Mouse (Mus musculus) heart, embryonic 11.5 days (tissue): Measurements from ENCODE around the gene Slc8a2. TPM values are rescaled to one million over a fixed set of nuclear protein-coding genes. Genes with fewer than 3 reads are reported as not detected.

Source experiments
- ATAC-seq: fragments of 200-750 bp; cut with Nextera tagmentation; replicated peaks from 2 replicates; pipeline ENCODE4 v1.8.0; 2017; ENCODE audit warnings: moderate library complexity; ENCODE audit not compliant: insufficient number of reproducible peaks, low FRiP score, low TSS enrichment
- H3K27ac ChIP-seq: fragments of 300-500 bp; sonication (generic); 2 replicates; pipeline ENCODE4 v1.5.1; 2014; ENCODE audit warnings: mild to moderate bottlenecking, low read depth, low read length
- H3K27me3 ChIP-seq: fragments of 300-500 bp; sonication (generic); 2 replicates; pipeline ENCODE4 v1.6.1; 2014; ENCODE audit warnings: mild to moderate bottlenecking, low read length, mixed read lengths; ENCODE audit not compliant: control insufficient read depth, insufficient read depth
- H3K36me3 ChIP-seq: fragments of 300-500 bp; sonication (generic); 2 replicates; pipeline ENCODE4 v1.6.1; 2014; ENCODE audit warnings: mild to moderate bottlenecking, low read length, moderate library complexity, mixed read lengths; ENCODE audit not compliant: control insufficient read depth, insufficient read depth
- H3K4me1 ChIP-seq: fragments of 300-500 bp; sonication (generic); 2 replicates; pipeline ENCODE4 v1.6.1; 2014; ENCODE audit warnings: low read length; ENCODE audit not compliant: control insufficient read depth, insufficient read depth
- H3K4me2 ChIP-seq: fragments of 300-500 bp; sonication (generic); 2 replicates; pipeline ENCODE4 v1.6.1; 2014; ENCODE audit warnings: mild to moderate bottlenecking, moderate library complexity
- H3K4me3 ChIP-seq: fragments of 300-500 bp; sonication (generic); 2 replicates; pipeline ENCODE4 v1.5.1; 2014; ENCODE audit warnings: low read depth, low read length
- H3K9ac ChIP-seq: fragments of 300-500 bp; sonication (generic); 2 replicates; pipeline ENCODE4 v1.6.1; 2014; ENCODE audit warnings: mild to moderate bottlenecking, low read depth, low read length, moderate library complexity
- H3K9me3 ChIP-seq: fragments of 300-500 bp; sonication (generic); replicated peaks from 2 replicates; pipeline ENCODE4 v1.6.1; 2016; ENCODE audit warnings: low read length; ENCODE audit not compliant: control insufficient read depth
- WGBS: fragments of 180-500 bp; shearing (Covaris S2); extraction: QIAGEN DNeasy Blood & Tissue Kit; methylation state at CpG from one replicate; pipeline ENCODE4 v1.1.7; 2014; ENCODE audit not compliant: insufficient replicate concordance; 5-methylcytosine and 5-hydroxymethylcytosine counted together
- polyA plus RNA-seq: library from polyadenylated mRNA; unstranded; fragments of >200 nt; fragmentation: Nextera tagmentation; extraction: Ambion mirVana; gene quantifications from 2 replicates; pipeline ENCODE4 v1.2.1, GENCODE M21; 2014

Gene Slc8a2
- polyA plus RNA-seq, 1 experiment from 2014 or later: 0.17 TPM

DNA sequence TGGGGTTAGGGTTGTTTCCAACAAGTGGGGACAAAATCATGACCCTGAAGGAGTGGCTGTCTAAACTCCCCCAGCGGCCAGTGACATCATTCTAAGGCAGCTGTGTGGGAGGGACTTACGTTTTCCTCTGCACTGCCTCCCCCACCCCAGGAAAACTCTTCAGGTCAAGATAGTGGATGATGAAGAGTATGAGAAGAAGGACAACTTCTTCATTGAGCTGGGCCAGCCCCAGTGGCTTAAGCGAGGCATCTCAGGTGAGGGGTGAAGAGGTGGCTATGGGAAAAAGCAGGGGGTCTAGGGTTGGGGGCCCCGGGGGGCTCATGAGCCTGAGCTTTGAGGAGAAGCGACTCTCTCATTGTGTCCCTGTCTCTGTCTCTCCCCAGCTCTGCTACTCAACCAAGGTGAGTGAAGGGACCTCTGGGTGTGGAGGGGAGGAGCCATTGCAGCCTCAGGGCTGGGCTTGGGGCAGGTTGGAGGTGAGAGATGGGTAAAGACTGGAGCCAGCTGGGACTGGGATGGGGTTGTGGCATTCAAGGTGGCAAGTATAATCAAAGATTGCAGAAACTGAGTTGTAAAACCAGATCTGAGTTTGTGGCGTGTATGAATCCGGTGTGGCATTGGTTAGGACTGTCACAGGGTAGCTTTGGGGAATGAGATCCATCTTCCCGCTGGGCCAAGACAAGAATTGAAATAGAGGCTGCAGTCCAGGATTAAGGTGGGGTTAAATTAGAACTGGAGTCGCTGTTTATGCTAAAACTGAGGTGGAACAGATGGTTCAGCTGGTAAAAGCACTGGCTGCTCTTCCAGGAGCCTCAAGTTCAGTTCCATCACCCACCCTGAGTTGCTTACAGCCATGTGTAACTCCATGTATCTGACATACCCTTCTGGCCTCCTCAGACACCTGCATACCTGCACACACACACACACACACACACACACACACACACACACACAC is 20.8 kb downstream of the Slc8a2 start:
- H3K4me1 ChIP-seq: 0 out of 2 replicates have a peak, but pooled peaks cover 3% of the 10 kb centered on the region
- no peaks in the 10 kb centered on the region for H3K9me3 ChIP-seq
- no peak overlapping the region for H3K9ac ChIP-seq
- H3K27me3 ChIP-seq: peaks cover 25% of the 10 kb centered on the region
- no peak for ATAC-seq
- H3K27ac ChIP-seq: no peak overlapping the region
- H3K36me3 ChIP-seq: no peaks in the 10 kb centered on the region
- WGBS: 67% methylated on average over 9 of the region's 9 CpGs
- no peak overlapping the region for H3K4me3 ChIP-seq
- no peak overlapping the region for H3K4me2 ChIP-seq

DNA sequence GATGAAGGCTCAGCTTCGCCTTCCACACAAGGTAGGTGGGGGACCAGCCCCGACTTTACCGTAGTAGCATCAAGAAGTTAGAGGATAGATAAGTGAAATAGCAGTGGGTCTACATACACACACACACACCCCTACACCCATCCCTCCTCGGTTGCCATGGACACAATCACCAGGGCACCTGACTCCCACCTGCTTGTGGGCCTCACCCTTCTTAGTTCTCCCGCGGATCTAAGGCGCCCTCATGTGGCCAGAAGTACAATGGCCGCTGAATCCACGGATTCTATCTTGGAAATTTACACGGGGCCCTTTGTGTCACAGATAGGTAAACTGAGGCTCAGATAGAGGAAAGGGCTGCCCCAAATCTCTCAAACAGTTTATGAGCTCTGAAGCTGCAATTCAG is 23.9 kb downstream of the Slc8a2 start:
- Histone ChIP-seq H3K4me2 (no peak overlapping the region), H3K9me3 (no peaks in the 10 kb centered on the region), H3K9ac (no peak overlapping the region), H3K36me3 (no peaks in the 10 kb centered on the region), H3K27me3 (peaks cover 7% of the 10 kb centered on the region; the same call in 1 of the 2 replicates), H3K4me1 (0 out of 2 replicates have a peak, but pooled peaks cover 3% of the 10 kb centered on the region), H3K4me3 (no peak overlapping the region), H3K27ac (no peak overlapping the region)
- no peak; the same call in 1 of the 2 replicates for ATAC-seq
- 22% methylated on average over 10 of the region's 10 CpGs for WGBS

DNA sequence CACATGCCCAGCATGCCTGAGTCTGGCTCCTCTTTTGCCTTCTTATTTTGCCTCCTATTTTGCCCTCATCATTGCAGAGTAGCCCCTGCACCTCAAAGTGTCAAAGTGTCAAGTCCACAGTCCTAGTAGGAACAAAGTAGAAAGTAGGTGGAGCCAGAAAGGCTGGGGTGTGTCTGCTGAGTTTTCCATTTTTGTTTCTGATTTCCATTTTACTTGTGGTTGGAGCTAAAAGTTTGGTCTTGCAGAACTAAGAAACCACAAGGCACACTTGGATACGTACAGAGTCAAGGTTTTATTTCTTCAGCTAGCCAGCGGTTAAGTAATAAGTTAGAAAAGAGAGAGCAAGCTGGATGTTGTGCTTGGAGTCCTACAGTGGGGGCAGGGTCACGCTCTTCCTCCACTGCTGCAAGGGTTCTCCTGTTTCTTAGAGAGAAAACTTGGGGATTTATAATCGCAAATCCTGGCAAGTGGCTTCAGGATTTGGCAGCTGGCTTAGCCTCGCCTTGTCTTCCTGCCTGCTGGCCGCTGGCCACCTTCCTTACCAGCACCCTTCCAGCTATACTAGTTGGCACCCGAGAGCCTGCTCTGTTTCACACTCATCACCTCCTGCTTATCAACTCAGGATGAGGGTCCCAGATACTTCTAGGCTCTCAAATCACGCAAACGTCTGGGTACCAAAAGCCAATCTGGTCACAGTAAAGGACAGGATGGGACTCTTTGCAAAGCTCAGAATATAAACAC is 25.7 kb downstream of the Slc8a2 start:
- no peaks in the 10 kb centered on the region for H3K9me3 ChIP-seq
- WGBS: 43% methylated on average over 9 of the region's 9 CpGs
- H3K4me2 ChIP-seq: 0 out of 2 replicates have a peak overlapping the region, but pooled peaks have one; percentile 10
- 0 out of 2 replicates have a peak, but pooled peaks cover 3% of the 10 kb centered on the region for H3K4me1 ChIP-seq
- H3K27ac ChIP-seq: no peak overlapping the region
- H3K9ac ChIP-seq: no peak overlapping the region
- no peak for ATAC-seq
- no peaks in the 10 kb centered on the region for H3K36me3 ChIP-seq
- peaks cover 22% of the 10 kb centered on the region for H3K27me3 ChIP-seq
- H3K4me3 ChIP-seq: no peak overlapping the region

DNA sequence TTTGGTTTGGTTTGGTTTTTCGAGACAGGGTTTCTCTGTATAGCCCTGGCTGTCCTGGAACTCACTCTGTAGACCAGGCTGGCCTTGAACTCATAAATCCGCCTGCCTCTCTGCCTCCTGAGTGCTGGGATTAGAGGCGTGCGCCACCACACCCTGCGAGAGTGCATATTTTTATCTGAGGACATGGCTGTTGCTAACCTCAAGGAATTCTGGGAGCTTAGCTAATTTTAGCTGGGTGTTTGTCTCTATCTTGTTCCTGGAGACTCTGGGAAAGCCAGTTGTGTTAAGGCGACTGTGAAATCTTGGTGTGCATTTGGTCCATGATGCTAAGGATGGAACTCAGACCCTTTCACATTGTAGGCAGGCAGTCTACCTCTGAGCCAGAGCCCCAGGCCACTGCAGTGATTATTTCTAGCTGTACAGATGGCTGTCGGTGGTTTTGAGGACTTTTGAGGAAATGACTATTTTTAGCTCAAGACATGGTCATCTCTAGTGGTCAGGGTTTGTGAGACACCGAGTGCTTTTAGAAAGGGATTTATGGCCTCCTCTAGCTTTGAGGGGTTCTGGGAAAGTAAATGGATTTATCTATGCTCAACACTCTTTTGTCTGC is 26.6 kb downstream of the Slc8a2 start:
- peak overlapping the region; percentile 76 for H3K27ac ChIP-seq
- no peak for ATAC-seq
- H3K4me2 ChIP-seq: no peak overlapping the region
- H3K4me1 ChIP-seq: 0 out of 2 replicates have a peak, but pooled peaks cover 3% of the 10 kb centered on the region
- H3K9me3 ChIP-seq: no peaks in the 10 kb centered on the region
- no peaks in the 10 kb centered on the region for H3K36me3 ChIP-seq
- H3K9ac ChIP-seq: no peak overlapping the region
- WGBS: 34% methylated on average over 8 of the region's 8 CpGs
- no peak overlapping the region for H3K4me3 ChIP-seq
- peaks cover 22% of the 10 kb centered on the region for H3K27me3 ChIP-seq

DNA sequence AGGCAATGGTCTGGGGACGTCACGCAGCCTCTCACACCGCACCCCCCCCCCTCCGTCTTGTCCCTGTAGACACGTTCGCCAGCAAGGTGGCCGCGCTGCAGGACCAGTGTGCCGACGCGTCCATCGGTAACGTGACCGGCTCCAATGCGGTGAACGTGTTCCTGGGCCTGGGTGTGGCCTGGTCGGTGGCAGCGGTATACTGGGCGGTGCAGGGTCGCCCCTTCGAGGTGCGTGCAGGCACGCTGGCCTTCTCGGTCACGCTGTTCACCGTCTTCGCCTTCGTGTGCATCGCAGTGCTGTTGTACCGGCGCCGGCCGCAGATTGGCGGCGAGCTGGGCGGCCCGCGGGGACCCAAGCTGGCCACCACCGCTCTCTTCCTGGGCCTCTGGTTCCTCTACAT is 29.1 kb downstream of the Slc8a2 start:
- Histone ChIP-seq H3K4me2 (peak overlapping the region; percentile 37), H3K36me3 (no peaks in the 10 kb centered on the region), H3K4me1 (0 out of 2 replicates have a peak, but pooled peaks cover 3% of the 10 kb centered on the region), H3K9ac (no peak overlapping the region; the same call in 1 of the 2 replicates), H3K9me3 (no peaks in the 10 kb centered on the region), H3K27me3 (peaks cover 22% of the 10 kb centered on the region), H3K4me3 (peak overlapping the region; percentile 17; the same call in 1 of the 2 replicates), H3K27ac (no peak overlapping the region)
- WGBS: 8% methylated on average over 39 of the region's 39 CpGs
- ATAC-seq: no peak; the same call in 1 of the 2 replicates

DNA sequence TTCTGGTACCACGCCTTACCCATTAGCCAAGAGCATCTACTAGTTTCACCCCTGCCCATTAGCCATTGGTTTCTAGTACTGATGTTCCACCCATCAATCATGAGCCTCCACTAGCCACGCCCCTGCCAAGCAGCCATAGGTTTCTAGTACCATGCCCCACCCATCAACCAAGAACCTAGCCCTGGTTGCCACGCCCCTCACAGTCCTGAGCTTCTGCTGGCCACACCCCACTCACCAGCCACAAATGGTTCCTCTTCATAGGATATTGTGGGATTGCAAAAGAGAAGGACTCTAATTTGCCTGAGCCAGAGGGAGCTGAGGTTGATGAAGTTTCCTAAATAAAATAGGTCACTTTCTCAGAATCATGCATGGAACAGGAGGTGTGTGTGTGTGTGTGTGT is 31.1 kb downstream of the Slc8a2 start:
- ATAC-seq: no peak
- no peak overlapping the region for H3K9ac ChIP-seq
- no peaks in the 10 kb centered on the region for H3K9me3 ChIP-seq
- no peaks in the 10 kb centered on the region for H3K36me3 ChIP-seq
- H3K27me3 ChIP-seq: peaks cover 22% of the 10 kb centered on the region
- no peak overlapping the region for H3K4me2 ChIP-seq
- no peak overlapping the region for H3K4me3 ChIP-seq
- no peak overlapping the region for H3K27ac ChIP-seq
- 64% methylated on average over 3 of the region's 3 CpGs for WGBS
- H3K4me1 ChIP-seq: no peaks in the 10 kb centered on the region

DNA sequence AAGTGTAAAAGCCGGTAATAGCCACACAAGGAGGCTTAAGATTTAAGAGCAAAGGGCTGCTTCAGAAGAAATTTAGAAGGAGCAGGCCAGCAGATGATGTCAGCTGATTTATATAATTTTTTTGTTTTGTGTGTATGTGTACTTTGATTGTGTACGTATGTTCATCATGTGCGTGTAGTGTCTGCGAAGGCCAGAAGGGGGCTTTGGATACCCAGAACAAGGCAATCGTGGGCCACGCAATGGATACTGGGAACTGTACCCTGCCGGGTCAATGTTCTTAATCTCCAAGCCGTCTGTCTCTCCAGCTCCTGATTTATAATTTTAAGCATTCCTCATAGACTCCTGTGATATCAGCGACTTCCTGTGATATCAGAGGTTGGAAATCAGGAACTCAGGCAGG is 31.7 kb downstream of the Slc8a2 start:
- Histone ChIP-seq H3K36me3 (no peaks in the 10 kb centered on the region), H3K4me2 (no peak overlapping the region), H3K4me1 (no peaks in the 10 kb centered on the region), H3K9me3 (no peaks in the 10 kb centered on the region), H3K4me3 (no peak overlapping the region), H3K27ac (no peak overlapping the region), H3K9ac (no peak overlapping the region), H3K27me3 (peaks cover 22% of the 10 kb centered on the region)
- ATAC-seq: no peak
- WGBS: 84% methylated on average over 9 of the region's 9 CpGs

DNA sequence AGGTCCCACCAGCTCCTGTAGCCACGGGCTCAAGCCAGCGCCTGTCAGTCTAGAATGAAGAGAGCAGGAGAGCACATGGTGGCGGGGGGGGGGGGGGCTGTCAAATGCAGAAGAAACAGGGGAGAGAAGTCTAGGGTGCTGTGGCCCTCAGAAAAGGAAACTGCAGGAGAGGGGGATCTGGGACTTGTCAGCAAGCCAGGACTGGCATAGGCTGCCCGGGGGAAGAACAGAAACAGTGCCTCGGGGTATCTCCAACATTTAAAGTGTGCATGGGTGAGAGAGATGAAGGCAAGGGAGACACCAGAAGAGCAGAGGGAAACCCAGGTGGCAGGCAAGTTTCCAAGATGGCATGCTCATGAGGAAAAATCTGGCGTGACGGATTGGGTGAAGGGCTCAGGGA is 32.4 kb downstream of the Slc8a2 start:
- peaks cover 22% of the 10 kb centered on the region for H3K27me3 ChIP-seq
- H3K4me2 ChIP-seq: no peak overlapping the region
- no peak for ATAC-seq
- no peaks in the 10 kb centered on the region for H3K36me3 ChIP-seq
- no peaks in the 10 kb centered on the region for H3K4me1 ChIP-seq
- WGBS: 78% methylated on average over 6 of the region's 7 CpGs
- no peak overlapping the region for H3K9ac ChIP-seq
- no peaks in the 10 kb centered on the region for H3K9me3 ChIP-seq
- no peak overlapping the region for H3K4me3 ChIP-seq
- H3K27ac ChIP-seq: no peak overlapping the region
